Mouse (Mus musculus): ENCODE data around the gene Fry. TPM values are rescaled to one million over a fixed set of nuclear protein-coding genes. Genes with fewer than 3 reads are reported as not detected.
A peak's percentile ranks its signal among the peaks of the same experiment; 100 is the strongest.

The Fry gene
- total RNA-seq (2021): 100 to 1,000 TPM; 134 to 136 TPM

DNA sequence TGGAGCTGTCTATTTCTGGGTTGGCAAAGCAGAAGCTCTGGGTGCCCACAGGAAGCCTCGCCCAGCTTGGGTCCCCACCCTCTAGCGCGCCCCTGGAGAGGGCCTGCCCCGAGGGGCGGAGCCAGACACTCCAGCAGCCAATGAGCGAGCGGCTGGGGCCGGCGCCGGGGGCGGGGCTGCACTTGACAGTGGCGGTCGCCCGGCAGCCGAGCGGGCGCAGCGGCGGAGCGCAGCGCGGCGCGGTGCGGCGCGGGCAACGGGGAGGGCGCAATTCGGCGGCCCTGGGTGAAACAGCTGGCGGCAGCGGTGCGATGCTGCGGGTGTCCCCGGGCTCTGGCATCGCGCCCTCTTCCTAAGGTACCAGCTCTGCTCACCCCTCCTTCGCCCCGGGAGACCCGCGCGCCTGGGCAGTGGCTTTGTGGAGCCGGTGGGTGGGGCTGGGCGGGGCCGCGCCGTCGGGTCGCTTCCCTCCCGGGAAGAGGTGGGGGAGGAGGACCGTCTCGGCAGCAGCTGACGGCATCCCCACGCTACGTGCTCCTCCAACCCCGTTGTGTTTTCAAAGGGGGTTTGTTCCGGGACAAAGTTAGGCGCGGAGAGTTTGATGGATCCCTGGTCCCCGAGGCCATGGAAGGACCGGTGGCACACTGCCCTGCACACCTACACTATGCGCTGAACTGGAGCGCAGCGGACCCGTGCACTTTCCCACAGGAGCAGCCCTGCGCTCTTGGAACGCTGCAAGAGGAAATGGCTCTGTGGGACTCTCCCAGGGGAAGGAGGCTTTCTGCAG lies at the start of gene Fry:
Gene Fry (plus strand): TSS at position 191 of the 787 bp plus-strand sequence.
- intact Hi-C loops (cut with DNase I): loop anchor here (10.0 kb wide), 1 partner anchor 96 kb away; no protein-coding TSS in a partner anchor
- peak; percentile 95 to 96 for DNase-seq

DNA sequence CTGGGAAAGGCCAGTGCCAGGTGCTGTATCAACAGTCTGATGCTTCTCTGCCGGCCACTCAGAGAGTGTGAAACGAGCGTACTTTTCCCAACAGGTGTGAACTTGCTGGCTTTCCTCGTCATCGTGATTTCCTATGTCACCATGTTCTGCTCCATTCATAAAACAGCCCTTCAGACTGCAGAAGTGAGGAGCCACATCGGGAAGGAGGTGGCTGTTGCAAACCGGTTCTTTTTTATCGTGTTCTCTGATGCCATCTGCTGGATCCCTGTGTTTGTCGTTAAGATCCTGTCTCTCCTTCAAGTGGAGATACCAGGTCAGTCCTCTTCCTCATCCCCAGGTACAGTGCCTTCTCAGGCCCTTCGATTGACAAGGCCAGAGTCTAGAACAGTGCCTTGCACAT lies 48.4 kb upstream of the Fry start:
- DNase-seq: no peak
- intact Hi-C loops (cut with DNase I): loop anchor here (5.0 kb wide), 1 partner anchor 208 kb away; no protein-coding TSS in a partner anchor

DNA sequence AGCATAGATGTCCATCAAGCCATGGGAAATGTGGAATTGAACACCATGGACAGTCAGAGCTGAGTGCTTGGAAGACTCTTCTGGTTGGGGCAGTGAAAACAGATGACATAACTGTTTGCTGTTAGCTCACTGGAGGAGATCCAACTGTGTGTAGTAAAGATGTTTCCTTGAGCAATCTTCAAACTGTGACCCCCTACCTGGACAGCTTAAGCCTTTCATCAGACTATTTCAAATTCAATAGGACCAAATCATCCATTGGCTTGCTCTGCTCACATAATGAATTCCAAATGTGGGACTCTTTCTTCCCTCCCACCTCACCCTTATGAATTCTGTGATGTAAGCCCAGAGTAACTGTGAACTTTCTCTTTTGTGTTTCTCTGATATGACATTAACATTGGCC lies 46.7 kb upstream of the Fry start:
- intact Hi-C loops (cut with DNase I): loop anchor here (5.0 kb wide), 1 partner anchor 209 kb away; no protein-coding TSS in a partner anchor
- DNase-seq: no peak

DNA sequence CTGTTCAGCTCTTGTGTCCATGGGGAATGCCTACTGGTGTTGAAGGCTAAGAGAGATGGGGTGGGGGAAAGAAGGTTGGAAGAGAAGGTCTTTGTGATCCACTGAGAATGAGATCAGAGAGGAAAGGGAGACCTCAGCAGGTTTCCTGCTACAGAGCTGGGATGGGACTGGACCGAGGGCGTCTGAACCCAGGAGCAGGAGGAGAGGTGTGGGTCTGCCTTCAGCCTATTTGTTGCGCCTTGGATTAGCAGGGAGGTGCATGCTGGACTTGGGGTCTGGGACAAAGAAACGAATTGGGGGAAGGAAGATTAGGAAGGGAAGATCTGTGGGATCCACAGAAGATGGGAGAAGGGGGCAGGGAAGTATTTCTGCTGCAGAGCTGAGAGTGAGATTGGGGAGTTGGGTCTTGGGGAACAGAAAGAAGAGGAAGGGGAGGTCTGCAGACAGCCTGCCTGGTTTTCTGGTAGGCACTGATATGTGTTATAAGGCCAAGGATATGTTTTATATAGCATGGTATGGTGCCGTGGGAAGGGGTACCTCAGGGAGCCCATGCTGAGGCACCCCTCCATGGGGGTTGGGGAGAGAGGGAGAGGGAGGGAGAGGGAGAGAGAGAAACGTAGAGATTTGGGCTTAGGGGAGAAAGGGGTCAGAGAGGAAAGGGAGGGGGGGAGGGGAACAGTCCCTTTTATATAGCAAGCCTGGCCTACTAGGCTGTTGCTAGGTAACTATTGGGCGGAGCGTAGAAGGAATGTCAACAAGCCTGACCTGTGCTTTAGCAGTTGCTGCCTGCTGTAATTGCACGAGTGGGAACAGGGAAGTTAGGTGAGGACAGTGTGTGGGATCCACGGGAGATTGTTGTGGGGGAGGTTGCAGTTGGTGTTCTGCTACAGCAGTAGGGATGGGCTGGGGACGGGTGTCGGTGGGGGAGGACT lies 38.3 kb upstream of the Fry start:
- no peak for DNase-seq
- intact Hi-C loops (cut with DNase I): no loop called here

DNA sequence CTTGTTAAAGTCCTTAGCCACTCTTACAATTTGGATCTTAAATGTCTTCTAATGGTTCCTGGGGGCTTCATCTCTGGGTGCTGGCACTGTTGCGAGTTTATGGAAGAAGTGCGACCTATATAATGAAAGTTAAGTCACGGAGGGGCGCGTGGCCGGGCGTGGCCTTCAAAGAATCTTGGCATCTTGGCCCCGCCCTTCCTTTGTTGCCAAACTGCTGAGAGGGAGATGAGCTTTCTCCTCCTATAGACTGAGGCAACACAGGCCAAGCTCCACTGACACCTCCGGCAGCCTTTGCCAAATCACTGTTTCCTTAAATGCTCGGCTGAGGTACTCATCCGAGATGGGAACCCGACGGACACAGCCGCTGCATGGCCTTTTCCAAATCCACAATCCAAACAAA lies 35.7 kb upstream of the Fry start:
- DNase-seq: no peak
- intact Hi-C loops (cut with DNase I): no loop called here

DNA sequence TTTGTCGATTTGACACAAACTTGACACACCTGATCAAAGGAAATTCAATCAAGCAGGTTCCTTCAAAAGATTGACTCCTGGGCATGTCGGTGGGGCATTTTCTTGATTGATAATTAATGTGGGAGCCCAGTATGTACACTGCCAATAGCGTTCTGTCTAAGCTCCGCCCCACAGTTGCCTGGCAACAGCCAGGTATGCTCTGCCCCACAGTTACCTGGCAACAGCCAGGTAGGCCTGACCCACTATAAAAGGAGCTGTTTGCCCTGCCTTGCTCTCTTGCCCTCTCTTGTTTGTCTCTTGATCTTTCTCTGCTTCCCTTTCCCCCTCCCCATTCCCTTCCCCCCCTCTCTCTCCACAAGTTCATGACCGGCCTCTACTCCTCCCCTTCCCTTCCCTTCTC lies 35.3 kb upstream of the Fry start:
- intact Hi-C loops (cut with DNase I): no loop called here
- no peak for DNase-seq

DNA sequence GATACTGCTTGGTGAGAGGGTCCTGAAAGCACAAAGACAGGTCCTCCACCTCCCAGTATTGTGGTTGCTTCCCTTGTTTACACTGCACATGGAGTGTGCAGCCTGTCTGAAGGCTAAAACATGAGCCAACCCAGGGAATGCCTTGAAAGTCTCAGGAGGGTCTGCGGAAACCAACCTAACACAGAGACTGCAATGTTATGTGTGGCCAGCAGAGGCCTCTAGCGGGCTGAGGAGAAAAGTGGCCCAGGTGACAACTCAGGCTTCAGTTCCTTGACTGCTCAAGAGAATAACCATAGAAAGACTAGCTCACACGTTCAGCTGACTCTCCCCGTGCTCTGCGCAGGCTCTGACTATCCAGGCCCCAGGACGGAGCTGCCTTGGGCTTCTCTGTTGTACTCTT lies 20.8 kb upstream of the Fry start:
- intact Hi-C loops (cut with DNase I): loop anchor here (1.0 to 10.0 kb wide), 3 partner anchors 19 to 327 kb away; no protein-coding TSS in a partner anchor
- peak; percentile 47 to 62 for DNase-seq

DNA sequence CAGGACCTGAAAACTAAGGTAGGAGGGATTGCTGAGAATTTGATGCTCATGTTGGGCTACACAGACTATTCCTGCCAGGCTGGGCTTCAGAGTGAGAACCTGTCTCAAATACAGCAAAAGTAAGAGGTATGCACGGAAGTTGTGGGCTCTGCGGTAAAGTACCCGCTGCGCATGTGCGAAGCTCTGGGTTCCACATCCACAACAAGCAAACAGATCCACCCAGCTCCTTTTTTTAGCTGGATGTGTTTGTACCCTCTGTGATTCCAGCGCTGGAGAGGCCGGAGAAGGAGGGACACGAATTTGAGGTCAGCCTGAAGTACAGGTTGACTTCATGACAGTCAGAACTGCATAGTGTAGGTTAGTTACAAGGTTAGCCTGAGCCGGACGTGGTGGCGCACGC lies 19.7 kb upstream of the Fry start:
- intact Hi-C loops (cut with DNase I): loop anchor here (1.0 to 10.0 kb wide), 2 partner anchors 18 to 326 kb away; no protein-coding TSS in a partner anchor
- no peak for DNase-seq

DNA sequence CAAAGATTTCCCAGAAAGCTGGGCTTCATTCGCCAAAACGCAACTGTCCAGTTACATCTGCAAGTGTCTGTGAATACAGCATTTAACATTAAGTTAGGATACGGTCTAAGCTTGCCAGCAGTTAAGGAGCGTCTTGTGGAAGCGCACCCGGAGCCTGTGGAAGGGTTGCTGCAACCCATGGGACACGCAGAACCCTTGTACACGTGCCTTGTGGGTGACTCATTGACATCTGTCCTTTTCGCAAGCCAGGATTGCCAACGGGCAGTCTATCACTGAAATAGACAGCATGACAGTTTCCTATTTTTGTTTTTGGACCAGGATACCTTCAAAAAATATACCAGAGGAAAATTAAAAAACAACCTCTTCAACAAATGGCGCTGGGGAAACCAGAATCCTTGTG lies 16.7 kb upstream of the Fry start:
- DNase-seq: no peak
- intact Hi-C loops (cut with DNase I): no loop called here

DNA sequence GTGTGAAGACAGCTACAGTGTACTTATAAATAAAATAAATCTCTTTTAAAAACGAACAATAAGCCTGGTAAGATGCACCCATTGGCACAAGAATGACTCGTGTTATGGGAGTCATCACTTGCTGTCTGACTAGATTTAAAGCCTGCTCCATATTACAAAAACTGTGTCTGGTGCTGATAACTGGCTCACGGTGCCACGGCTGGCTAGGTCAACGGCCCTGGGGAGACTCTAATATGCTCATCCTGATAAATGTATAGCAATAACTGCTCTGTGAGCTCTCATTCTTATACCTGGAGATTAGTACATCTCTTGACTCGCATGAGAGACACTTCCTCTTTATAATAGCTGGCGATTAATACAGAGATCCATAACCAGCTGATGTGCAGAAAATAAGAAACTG lies 12.1 kb upstream of the Fry start:
- intact Hi-C loops (cut with DNase I): no loop called here
- DNase-seq: no peak

DNA sequence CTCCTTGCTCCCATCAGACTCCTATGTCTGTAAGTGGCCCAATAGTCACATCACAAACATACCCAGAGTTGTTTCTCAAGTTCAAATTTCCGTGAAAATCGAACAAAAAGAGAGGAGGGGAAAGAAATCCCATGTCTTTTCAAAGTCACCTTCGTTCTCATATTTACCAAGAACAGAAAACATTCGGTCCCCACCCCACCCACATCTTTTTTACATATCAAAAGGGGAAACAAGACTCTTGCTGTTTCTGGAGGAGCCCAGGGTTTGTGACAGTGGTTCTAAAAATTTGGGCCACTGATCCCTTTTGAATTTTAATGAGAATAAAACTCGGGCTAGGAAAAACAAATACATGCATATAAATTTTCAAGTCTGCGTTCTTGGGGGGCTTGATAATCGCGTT lies 7.2 kb upstream of the Fry start:
- intact Hi-C loops (cut with DNase I): loop anchor here (10.0 kb wide), 1 partner anchor 104 kb away; no protein-coding TSS in a partner anchor
- no peak for DNase-seq

DNA sequence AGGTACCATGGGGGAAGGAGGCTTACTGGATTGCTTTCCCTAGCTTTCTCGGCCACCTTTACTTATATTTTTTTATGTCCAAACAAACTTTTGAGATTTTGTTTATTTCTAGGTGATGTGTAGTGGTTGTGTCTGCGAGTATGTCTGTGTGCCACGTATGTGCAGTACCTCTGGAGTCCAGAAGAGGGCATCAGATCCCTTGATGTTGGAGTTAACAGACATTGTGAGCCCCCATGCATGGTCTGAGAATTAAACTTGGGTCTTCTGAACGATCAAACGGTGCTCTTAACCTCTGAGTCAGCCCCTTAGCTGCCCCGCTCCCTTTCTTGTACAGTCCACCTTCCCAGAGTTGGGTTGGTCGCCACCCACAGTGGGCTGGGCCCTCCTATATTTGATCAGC lies 4.4 kb upstream of the Fry start:
- peak in 1 of 2 experiments; percentile 35 for DNase-seq
- intact Hi-C loops (cut with DNase I): loop anchor here (2.0 to 10.0 kb wide), 2 partner anchors 43 to 101 kb away; no protein-coding TSS in a partner anchor

DNA sequence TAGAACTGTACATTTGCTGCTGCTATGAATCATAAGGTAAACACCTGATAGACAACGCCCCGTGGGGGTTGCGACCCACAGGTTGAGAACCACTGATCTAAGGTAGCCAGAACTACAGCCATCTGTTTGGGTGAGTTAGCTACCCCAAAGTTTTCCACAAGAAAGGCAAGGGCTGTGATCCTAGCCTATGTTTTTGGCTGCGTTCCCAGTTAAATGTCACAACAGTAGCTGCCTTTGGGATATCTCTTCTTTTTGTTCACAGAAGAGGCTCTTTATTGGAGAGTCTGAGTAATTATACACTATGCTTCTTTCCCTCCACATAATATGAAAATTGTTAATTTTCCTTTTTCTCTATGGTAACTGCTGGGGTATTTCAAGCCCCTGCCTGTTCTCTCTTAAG lies 3.7 kb upstream of the Fry start:
- DNase-seq: no peak
- intact Hi-C loops (cut with DNase I): loop anchor here (2.0 to 10.0 kb wide), 2 partner anchors 42 to 100 kb away; no protein-coding TSS in a partner anchor

DNA sequence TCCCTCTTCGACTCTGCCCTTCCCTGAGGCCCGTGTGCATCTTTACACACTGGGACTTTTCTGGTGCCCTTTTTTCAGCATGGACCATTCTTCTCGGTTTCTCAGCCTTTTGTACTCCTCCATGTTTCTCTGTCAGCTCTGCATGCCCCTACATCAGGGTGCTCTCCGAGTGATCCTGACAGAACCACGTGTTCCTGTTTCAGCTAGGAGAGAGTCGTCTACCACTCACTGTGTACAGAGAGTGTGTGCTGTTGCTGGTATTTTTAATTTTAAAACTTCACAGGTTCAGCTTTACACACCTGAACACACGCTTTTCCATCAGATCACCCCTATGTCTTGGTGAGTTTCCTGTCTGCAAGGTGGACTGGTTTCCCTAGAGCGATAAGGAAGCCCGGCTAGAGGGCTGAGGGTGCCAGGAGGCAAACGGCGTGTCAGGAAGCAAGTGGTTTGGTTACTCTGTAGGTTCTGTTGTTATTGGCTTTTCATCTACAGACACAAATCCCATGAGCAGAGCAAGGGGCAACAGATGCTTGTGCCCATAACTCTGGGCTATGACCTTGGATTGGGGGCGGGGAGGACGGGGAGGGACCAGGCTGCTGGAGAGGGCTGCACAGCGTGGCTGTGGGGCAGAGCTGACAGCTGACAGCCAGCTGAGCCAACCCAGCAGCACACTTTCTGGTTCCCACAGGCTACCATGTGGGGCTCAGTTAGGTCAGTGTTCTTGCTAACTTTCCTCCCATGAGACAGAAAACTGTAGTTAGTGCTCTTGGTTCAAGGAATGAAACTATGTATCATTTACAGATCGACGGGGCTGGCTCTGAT lies 3.0 kb upstream of the Fry start:
- intact Hi-C loops (cut with DNase I): loop anchor here (1.0 to 10.0 kb wide), 4 partner anchors 17 to 99 kb away; no protein-coding TSS in a partner anchor
- no peak for DNase-seq

DNA sequence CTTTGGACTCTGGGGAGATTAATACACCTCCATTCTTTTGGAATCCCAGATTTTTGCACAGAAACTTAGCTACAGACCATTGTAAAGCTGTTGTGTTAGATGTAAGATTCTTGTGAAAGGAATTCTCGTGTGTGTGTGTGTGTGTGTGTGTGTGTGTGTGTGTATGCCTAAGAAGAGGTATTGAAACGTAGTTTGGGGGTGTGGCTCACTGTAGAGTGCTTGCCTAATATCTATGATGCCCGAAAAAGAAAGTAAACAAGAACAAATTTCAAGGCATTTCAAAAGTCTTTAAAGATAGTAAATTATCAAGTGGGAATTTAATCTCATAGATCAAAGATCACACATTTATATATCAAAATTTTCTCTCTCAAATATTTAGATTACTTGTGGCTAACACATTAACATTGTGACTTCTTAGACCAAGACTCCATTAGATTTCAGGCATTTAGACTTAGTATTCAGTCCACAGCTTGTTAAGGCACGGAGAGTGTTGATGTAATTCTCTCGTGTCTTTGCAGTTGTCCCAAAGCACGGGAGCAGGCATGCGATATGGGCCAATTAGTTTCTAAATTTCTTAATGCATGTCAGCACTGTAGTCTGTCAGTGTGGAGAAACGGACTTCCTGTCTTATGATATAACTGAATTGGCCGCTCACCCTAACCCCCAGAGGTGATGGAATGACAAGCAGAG lies 2.1 kb upstream of the Fry start:
- DNase-seq: no peak
- intact Hi-C loops (cut with DNase I): loop anchor here (1.0 to 10.0 kb wide), 3 partner anchors 18 to 98 kb away; no protein-coding TSS in a partner anchor

DNA sequence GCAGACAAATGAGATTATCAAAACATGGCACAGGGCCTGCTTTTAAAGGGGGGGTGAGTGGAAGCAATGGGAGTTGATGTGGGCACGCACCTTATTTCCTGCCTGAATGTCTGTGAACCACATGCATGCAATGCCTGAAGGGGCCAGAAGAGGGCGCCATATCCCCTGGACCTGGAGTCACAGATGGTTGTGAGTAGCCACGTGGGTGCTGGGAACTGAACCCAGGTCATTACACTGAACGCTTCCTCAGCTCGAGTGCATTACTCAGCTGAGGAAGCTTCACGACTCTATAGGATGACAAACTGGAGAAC lies 1.6 kb upstream of the Fry start:
- intact Hi-C loops (cut with DNase I): loop anchor here (1.0 to 10.0 kb wide), 3 partner anchors 19 to 98 kb away; no protein-coding TSS in a partner anchor
- no peak for DNase-seq

DNA sequence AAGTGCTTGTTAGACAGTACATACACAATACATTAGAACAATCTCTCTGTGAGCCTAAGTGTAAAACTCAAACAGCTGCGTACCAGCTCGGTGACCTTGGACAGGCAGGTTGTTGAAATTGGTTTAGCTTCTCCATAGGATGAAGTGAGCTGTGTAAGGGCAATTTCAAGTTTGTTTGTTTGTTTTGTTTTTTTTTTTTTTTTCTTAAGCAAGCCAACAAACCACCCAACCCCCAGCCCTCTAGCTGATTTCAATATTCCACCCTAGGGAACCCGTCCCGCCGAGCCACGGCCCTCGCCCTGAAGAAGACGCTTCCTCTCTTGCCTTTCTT lies 356 bp upstream of the Fry start:
- DNase-seq: no peak
- intact Hi-C loops (cut with DNase I): loop anchor here (10.0 kb wide), 1 partner anchor 97 kb away; no protein-coding TSS in a partner anchor

DNA sequence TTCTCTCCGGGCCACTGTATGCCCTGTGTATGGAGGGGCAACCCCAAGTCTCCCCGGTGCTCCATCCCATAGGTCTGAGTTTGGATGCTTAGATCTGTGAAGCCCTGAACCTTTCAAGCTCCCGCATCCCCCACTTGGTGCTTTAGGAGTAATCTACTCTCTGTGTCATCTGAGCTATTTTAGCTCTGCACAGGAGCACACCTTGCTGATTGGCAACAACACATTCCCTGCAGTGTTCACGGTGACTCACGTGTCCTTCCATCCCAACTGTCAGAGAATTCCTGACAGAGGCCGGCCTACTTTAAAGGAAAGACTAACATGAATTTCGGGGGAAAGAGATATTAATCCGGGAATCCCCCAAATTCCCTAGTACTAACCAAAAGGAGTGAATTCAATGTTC lies 2.2 kb downstream of the Fry start:
- intact Hi-C loops (cut with DNase I): no loop called here
- no peak for DNase-seq

DNA sequence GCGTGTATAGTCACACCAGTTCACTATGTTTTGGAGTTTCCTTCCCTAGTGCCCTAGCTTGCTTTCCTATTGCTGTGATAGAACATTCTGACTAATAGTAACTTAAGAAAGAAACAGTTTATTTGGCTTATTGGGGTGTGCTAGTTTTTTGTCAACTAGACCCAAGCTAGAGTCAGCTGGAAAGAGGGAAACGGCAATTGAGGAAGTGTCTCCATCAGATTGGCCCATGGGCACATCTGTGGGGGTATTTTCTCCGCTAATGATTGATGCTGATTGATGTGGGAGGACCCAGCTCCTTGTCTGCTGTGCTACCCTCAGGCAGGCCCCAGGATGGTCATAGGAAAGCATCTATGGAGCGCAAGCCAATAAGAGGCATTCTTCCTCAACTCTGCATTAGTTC lies 3.6 kb downstream of the Fry start:
- DNase-seq: no peak
- intact Hi-C loops (cut with DNase I): no loop called here

DNA sequence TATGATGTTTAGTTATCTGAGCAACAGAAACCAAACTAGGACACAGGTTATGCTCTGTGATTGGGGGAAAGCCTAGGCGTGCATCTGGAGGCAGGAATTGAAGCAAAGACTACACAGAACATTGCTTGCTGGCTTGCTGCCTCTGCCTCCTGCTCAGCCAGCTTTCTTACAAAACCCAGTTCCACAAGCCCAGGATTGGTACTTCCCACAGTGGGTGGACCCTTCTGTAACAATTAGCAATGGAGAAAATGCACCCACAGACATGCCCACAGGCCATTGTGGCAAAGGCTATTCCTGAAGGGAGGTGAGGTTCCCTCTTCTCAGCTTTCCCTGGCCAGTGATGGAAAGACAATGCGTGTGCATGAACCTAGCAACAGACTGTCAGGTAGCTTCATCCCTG lies 4.1 kb downstream of the Fry start:
- intact Hi-C loops (cut with DNase I): no loop called here
- DNase-seq: no peak

Measured in heart, postnatal 36 days (tissue).